Mouse (Mus musculus) testis, adult 2 months (tissue): ENCODE data around the gene Abcc5. TPM values are rescaled to one million over a fixed set of nuclear protein-coding genes. Genes with fewer than 3 reads are reported as not detected.

ENCODE experiments used
- H3K27ac ChIP-seq: fragments of 200-500 bp; 2 replicates; pipeline ENCODE4 v1.5.1; 2012; ENCODE audit warnings: low read depth, low read length; ENCODE audit not compliant: control insufficient read depth, insufficient read depth
- H3K27me3 ChIP-seq: fragments of 200-500 bp; 2 replicates; pipeline ENCODE4 v1.6.1; 2012; ENCODE audit warnings: mild to moderate bottlenecking, low read length, moderate library complexity; ENCODE audit not compliant: control insufficient read depth, insufficient read depth
- H3K36me3 ChIP-seq: fragments of 200-500 bp; 2 replicates; pipeline ENCODE4 v1.6.1; 2012; ENCODE audit warnings: mild to moderate bottlenecking, low read length; ENCODE audit not compliant: control insufficient read depth, insufficient read depth
- H3K4me1 ChIP-seq: fragments of 200-500 bp; 2 replicates; pipeline ENCODE4 v1.6.1; 2012; ENCODE audit warnings: low read length; ENCODE audit not compliant: control insufficient read depth, insufficient read depth
- H3K4me3 ChIP-seq: fragments of 200-500 bp; 2 replicates; pipeline ENCODE4 v1.5.1; 2012; ENCODE audit warnings: low read depth, mild to moderate bottlenecking, low read length, moderate library complexity, mixed read lengths; ENCODE audit not compliant: control insufficient read depth
- CTCF ChIP-seq: fragments of 200-500 bp; IDR thresholded peaks from 2 replicates; pipeline ENCODE4 v1.5.1; 2012; ENCODE audit warnings: low read depth, mild to moderate bottlenecking, inconsistent platforms, low read length, moderate library complexity; ENCODE audit not compliant: control insufficient read depth, insufficient read depth, insufficient replicate concordance
- POLR2A ChIP-seq: fragments of 200-500 bp; IDR thresholded peaks from 2 replicates; pipeline ENCODE4 v1.6.1; 2012; ENCODE audit warnings: low read depth, mild to moderate bottlenecking, inconsistent platforms, low read length, moderate library complexity; ENCODE audit not compliant: control insufficient read depth
- polyA plus RNA-seq: library from polyadenylated mRNA; depleted of rRNA; stranded (reverse); fragments of >200 nt; gene quantifications from 2 replicates; pipeline ENCODE4 v1.2.3, GENCODE M21; 2012; rRNA removed

Gene Abcc5
- polyA plus RNA-seq, 1 experiment = 19.8 TPM

DNA sequence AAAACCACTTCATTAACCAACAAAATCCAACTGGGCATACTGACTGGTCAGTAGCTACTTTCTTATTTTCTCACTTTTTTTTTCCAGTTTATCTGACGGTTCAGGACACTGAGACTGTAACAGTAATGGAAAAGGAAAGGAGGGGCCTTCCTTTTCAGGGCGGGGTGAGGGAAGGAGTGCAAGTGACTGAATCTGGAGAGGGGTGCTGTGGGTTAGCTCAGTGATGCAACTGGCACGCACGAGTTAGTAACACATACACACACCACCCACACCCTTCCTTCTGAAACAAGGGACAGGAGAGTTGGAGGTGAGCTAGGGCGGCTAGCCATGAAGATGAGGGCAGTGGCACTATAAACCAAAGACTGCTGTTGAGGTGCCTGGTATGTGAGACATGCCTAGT, 102.3 kb downstream of the Abcc5 start:
- Histone ChIP-seq H3K36me3 (no peaks in the 10 kb centered on the region), H3K27ac (no peak overlapping the region), H3K27me3 (no peaks in the 10 kb centered on the region), H3K4me1 (no peaks in the 10 kb centered on the region), H3K4me3 (no peak overlapping the region)
- TF ChIP-seq POLR2A = no peak
- no peak for TF ChIP-seq CTCF

DNA sequence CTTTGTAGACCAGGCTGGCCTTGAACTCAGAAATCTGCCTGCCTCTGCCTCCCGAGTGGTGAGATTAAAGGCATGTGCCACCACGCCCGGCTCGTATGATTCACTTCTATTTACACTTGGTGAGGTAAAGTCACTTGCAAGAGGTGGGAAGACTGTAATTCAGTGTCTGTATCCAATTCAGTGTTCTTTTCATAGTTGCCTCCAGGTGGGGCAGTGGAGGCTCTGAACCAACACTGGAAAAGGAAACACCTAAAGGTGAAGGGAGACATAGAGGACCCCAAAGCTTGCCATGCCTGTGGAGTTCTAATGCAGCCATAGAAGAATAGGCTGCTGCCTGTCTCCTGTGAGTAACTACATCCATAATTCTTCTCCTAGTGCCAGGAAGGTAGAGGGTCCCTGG, 103.9 kb downstream of the Abcc5 start:
- TF ChIP-seq POLR2A = no peak
- no peak for TF ChIP-seq CTCF
- Histone ChIP-seq H3K4me3 (no peak overlapping the region), H3K27ac (no peak overlapping the region), H3K4me1 (no peaks in the 10 kb centered on the region), H3K27me3 (no peaks in the 10 kb centered on the region), H3K36me3 (no peaks in the 10 kb centered on the region)

DNA sequence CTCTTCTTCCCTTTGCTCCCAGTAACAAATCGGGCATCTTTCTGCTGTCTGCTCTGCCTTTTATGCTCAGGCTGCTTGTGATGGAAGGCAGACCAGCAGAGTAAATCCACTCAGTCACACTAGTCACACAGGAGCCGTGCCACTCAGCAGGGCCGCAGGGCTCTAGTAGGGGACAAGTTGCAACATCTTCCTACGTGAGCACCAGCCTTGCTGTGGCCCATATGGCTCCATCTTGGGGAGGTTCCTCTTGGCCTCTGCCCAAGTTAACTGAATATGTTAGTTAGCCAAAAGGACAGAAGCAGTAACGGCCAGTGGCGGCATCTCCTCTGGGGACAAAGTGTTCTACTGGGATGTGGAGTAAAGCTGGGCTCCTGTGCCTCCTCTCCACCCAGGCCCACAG, 109.4 kb downstream of the Abcc5 start:
- Histone ChIP-seq H3K27me3 (no peaks in the 10 kb centered on the region), H3K4me1 (no peaks in the 10 kb centered on the region), H3K27ac (no peak overlapping the region), H3K4me3 (no peak overlapping the region), H3K36me3 (no peaks in the 10 kb centered on the region)
- no peak for TF ChIP-seq POLR2A
- no peak for TF ChIP-seq CTCF

DNA sequence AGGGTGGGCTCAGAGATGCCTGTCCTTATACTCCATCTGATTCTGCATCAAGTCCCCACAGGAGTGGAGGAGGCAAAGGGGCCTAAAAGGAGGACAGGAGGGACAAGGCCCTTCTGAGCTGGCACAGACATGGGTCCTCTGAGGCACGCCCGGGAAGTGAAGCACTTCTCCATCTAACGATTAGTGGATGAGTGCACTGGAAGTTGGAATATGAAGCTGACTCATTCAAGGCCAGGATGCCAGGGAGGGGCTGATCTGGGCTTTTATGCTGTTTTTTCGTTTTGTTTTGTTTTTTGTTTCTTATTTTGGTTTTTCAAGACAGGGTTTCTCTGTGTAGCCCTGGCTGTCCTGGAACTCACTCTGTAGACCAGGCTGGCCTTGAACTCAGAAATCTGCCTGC, 110.9 kb downstream of the Abcc5 start:
- Histone ChIP-seq H3K27ac (no peak overlapping the region), H3K4me3 (no peak overlapping the region), H3K36me3 (no peaks in the 10 kb centered on the region), H3K27me3 (no peaks in the 10 kb centered on the region), H3K4me1 (no peaks in the 10 kb centered on the region)
- no peak for TF ChIP-seq POLR2A
- no peak for TF ChIP-seq CTCF

DNA sequence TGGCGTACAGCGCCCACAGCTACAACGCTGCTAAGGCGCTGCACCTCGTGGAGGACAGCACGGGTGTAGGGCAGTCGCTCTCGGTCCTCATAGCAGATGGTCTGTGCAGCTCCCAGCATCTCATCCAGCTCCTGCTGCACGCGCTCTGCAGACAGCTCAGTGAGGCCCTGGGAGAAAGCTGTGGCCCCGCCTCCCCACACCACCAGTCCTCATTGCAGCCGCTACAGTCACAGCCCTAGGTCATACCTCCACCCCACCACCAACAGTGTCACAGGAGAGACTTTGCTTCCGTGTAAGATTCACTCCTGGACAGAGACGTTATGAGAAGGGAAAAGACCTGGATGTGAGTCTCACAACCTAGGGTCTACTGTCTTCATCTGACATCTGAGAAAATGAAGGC, 113.9 kb downstream of the Abcc5 start:
- Histone ChIP-seq H3K36me3 (no peaks in the 10 kb centered on the region), H3K4me3 (no peak overlapping the region), H3K4me1 (no peaks in the 10 kb centered on the region), H3K27me3 (no peaks in the 10 kb centered on the region), H3K27ac (no peak overlapping the region)
- TF ChIP-seq CTCF = no peak
- TF ChIP-seq POLR2A = no peak

DNA sequence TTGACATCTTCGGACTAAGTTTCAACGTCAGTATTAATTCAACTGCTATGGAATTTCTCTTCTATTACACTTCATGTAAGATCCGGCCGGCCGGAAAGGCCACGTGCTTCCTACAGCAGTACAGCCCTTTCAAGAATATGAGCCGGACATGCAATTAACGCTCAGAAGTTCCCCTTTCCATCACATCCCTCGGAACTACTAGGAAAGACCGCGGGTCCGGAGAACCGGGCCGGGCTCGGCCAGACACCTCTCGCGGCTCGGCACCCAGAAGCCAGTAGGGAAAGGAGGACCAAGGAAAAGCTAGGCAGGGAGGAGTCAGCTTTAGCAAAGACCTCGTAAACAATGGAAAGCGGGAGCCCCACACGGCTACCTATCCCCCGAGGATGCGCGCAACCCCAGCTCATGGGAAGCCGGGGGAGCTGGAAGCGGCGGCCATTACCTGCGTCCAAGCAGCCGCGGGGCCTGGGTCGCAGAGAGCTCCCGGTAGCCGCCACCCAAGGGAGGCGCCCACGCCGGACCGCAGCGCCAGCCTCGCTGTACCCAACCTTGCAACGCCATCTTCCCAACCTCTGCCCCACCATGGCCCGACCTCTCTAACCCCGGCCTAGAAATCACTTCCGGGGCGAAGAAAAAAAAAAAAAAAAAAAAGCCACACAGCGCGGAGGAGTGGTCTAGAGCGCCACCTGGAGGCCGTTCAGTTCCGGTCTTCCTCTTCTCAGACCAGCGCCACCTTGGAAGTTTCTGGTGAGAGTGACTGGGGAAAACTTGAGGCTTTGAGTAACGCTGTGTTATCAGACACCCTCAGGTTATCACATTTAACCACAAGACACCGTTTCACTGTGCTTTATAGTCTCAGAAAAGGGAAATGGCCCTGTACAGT, 124.2 kb downstream of the Abcc5 start, which contains the start of gene Parl:
TSS of gene Parl (minus strand) at position 618 of the 880 bp plus-strand sequence.
- H3K4me3 ChIP-seq = peak within 1 kb of the TSS; percentile 98
- no peaks in the 10 kb centered on the region for H3K27me3 ChIP-seq
- peak; percentile 85 for TF ChIP-seq CTCF
- peak; percentile 72 for TF ChIP-seq POLR2A
- H3K4me1 ChIP-seq = peaks cover 9% of the 10 kb centered on the region
- H3K36me3 ChIP-seq = no peaks in the 10 kb centered on the region; the same call in 1 of the 2 replicates
- peak within 1 kb of the TSS; percentile 82 for H3K27ac ChIP-seq

DNA sequence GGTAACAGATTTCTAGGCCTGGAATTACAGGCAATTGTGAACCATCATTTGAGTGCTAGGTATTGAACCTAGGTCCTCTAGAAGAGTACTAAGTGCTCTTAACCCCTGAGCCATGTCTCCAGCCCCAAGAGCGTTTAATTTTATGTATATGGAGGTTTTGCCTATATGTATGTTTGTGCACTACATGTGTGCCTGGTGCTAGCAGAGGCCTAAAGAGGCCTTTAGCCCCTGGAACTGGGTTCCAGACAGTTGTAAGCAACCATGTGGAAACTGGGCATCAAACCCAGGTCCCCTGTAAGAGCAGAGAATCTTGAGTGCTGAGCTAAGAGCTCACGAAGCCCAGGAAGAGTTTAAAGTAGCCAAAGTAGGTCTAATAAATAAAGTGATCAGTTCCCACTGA, 126.1 kb downstream of the Abcc5 start:
- TF ChIP-seq CTCF (no peak), POLR2A (no peak)
- Histone ChIP-seq H3K27me3 (no peaks in the 10 kb centered on the region), H3K4me3 (no peak overlapping the region), H3K36me3 (no peaks in the 10 kb centered on the region; the same call in 1 of the 2 replicates), H3K27ac (no peak overlapping the region), H3K4me1 (peaks cover 9% of the 10 kb centered on the region)

Other genes with a start within 250 kb of the Abcc5 start
- 0.94 and 1.8 TPM in 2 replicates for gene Map6d1, start 185.0 kb downstream of the Abcc5 start, polyA plus RNA-seq
- 48.6 and 54.1 TPM in 2 replicates for gene Parl, start 124.0 kb downstream of the Abcc5 start, polyA plus RNA-seq
- not detected in 2 replicates for gene Cyp2ab1, start 101.0 kb downstream of the Abcc5 start, polyA plus RNA-seq
- 38.7 and 41.8 TPM in 2 replicates for gene Eif2b5, start 72.4 kb upstream of the Abcc5 start, polyA plus RNA-seq
- gene Dvl3, start 90.6 kb upstream of the Abcc5 start, polyA plus RNA-seq = 10.2 and 11.6 TPM in 2 replicates
- 112 and 119 TPM in 2 replicates for gene Ap2m1, start 109.1 kb upstream of the Abcc5 start, polyA plus RNA-seq
- gene Abcf3, start 122.2 kb upstream of the Abcc5 start, polyA plus RNA-seq = 77.2 and 83.0 TPM in 2 replicates
- gene Vwa5b2, start 163.1 kb upstream of the Abcc5 start, polyA plus RNA-seq = 0.09 and 0.13 TPM in 2 replicates
- gene Eef1akmt4, start 185.2 kb upstream of the Abcc5 start, polyA plus RNA-seq = 5.1 and 5.4 TPM in 2 replicates
- 0.11 and 0.15 TPM in 2 replicates for gene Gm49333, start 185.2 kb upstream of the Abcc5 start, polyA plus RNA-seq
- 18.8 and 22.5 TPM in 2 replicates for gene Alg3, start 185.3 kb upstream of the Abcc5 start, polyA plus RNA-seq
- 21.5 and 22.1 TPM in 2 replicates for gene Camk2n2, start 194.9 kb upstream of the Abcc5 start, polyA plus RNA-seq
- gene Ece2, start 203.4 kb upstream of the Abcc5 start, polyA plus RNA-seq = 0.35 and 0.41 TPM in 2 replicates
- 241 and 287 TPM in 2 replicates for gene Psmd2, start 225.3 kb upstream of the Abcc5 start, polyA plus RNA-seq
- 251 and 267 TPM in 2 replicates for gene Eif4g1, start 241.9 kb upstream of the Abcc5 start, polyA plus RNA-seq